Mouse (Mus musculus) c-Kit-positive CD71-negative TER-119-negative erythroid progenitor cells, embryonic 14.5 days (primary cell): ENCODE data around the gene Sit1.

Experiments used
- DNase-seq: peaks from one replicate; pipeline ENCODE4 v3.0.0-alpha.2; 2013; ENCODE audit warnings: low read depth

Sit1 gene

GRCm38 (mm10) chr4:43466872-43467271 lies 16.7 kb downstream of the Sit1 start:
- no peak for DNase-seq

- no peak for DNase-seq
Observed at GRCm38 (mm10) chr4:43465935-43466334, 17.6 kb downstream of the Sit1 start.

- DNase-seq, result no peak
Observed at GRCm38 (mm10) chr4:43463102-43463501, 20.4 kb downstream of the Sit1 start.

GRCm38 (mm10) chr4:43457124-43457523 lies 26.4 kb downstream of the Sit1 start:
- DNase-seq, result no peak

- DNase-seq, result no peak
Observed at GRCm38 (mm10) chr4:43456470-43456869, 27.1 kb downstream of the Sit1 start.

GRCm38 (mm10) chr4:43454041-43454836 lies 29.3 kb downstream of the Sit1 start, which contains the start of gene Cd72:
Cd72 (minus strand) TSS chr4:43454628.
- no peak for DNase-seq

- no peak for DNase-seq
Observed at GRCm38 (mm10) chr4:43453413-43453812, 30.1 kb downstream of the Sit1 start.

- no peak for DNase-seq
Observed at GRCm38 (mm10) chr4:43452315-43452714, 31.2 kb downstream of the Sit1 start.

- no peak for DNase-seq
Observed at GRCm38 (mm10) chr4:43448554-43448953, 35.0 kb downstream of the Sit1 start.

GRCm38 (mm10) chr4:43447251-43447650 lies 36.3 kb downstream of the Sit1 start:
- DNase-seq, result no peak

GRCm38 (mm10) chr4:43443511-43443910 lies 40.0 kb downstream of the Sit1 start:
- no peak for DNase-seq

GRCm38 (mm10) chr4:43442456-43443361 lies 40.8 kb downstream of the Sit1 start:
- DNase-seq, result no peak

GRCm38 (mm10) chr4:43442044-43442443 lies 41.5 kb downstream of the Sit1 start:
- DNase-seq, result peak; percentile 99

- DNase-seq, result no peak
Observed at GRCm38 (mm10) chr4:43441639-43442038, 41.9 kb downstream of the Sit1 start, which contains the start of gene Tesk1. Tesk1 (plus strand) TSS chr4:43441939.

- no peak for DNase-seq
Observed at GRCm38 (mm10) chr4:43432832-43433231, 50.7 kb downstream of the Sit1 start.
